Mouse (Mus musculus): Measurements from ENCODE around the gene Lrrc26. TPM values are rescaled to one million over a fixed set of nuclear protein-coding genes. Genes with fewer than 3 reads are reported as not detected.

The Lrrc26 gene
- polyA plus RNA-seq, 1 experiment from 2014 or later, result not detected

DNA sequence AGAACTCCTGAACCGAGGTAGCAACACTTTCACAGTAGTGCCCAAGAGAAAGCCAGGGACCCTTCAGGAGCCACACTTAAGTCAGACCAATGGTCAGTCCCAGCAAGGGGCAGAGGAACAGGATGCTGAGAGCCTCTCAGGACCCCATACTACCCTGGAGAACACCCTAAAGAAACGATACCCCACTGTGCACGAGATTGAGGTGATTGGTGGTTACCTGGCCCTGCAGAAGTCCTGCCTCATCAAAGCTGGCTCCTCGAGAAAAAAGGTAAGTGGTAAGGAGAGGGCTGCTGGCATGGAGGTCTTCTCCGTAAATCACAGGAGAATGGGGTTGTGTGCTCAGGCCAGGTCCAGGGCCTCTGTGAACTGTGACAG is 25.4 kb upstream of the Lrrc26 start:
- Histone ChIP-seq H3K9ac (replicated peaks; ENCODE audit: low read depth, low read length) (no peak overlapping the region), H3K9me3 (ENCODE audit: control insufficient read depth, low read length) (no peaks in the 10 kb centered on the region), H3K4me2 (ENCODE audit: low read length) (peak overlapping the region; percentile 99), H3K4me1 (replicated peaks; ENCODE audit: control insufficient read depth, insufficient read depth, low read length) (peaks cover 50% of the 10 kb centered on the region), H3K27me3 (replicated peaks; ENCODE audit: control insufficient read depth, insufficient read depth, low read length) (no peaks in the 10 kb centered on the region; the same call in 1 of the 2 replicates), H3K36me3 (ENCODE audit: control insufficient read depth, insufficient read depth) (no peaks in the 10 kb centered on the region), H3K4me3 (replicated peaks; ENCODE audit: low read length) (0 out of 2 replicates have a peak overlapping the region, but pooled peaks have one; percentile 1), H3K27ac (ENCODE audit: low read length) (no peak overlapping the region)
- 77% methylated on average over 5 of the region's 5 CpGs for WGBS
- no peak for ATAC-seq

DNA sequence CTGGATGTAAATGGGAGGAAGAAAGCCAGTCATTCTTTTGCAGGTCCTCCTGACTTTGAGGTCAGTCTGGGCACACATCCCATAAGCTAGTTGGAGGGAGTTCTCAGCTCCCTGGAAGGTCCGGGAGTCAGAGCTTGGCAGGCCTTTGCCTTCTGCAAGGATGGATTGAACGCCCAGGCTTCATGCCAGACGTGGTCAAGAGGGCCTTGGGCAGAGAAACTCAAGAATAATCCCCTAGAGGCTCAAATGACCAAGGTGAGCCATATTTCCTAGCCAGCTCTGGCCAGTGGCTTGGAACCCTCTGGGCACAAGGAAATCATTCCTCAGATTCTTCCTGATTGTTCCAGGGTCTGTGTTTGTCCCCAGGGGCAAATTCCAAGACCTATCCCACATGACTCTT is 24.9 kb upstream of the Lrrc26 start:
- no peaks in the 10 kb centered on the region; the same call in 1 of the 2 replicates for H3K27me3 ChIP-seq (replicated peaks; ENCODE audit: control insufficient read depth, insufficient read depth, low read length)
- 80% methylated on average over 3 of the region's 3 CpGs for WGBS
- ATAC-seq, result no peak
- peak overlapping the region; percentile 12 for H3K4me2 ChIP-seq (ENCODE audit: low read length)
- H3K9ac ChIP-seq (replicated peaks; ENCODE audit: low read depth, low read length), result 0 out of 2 replicates have a peak overlapping the region, but pooled peaks have one; percentile 0
- H3K9me3 ChIP-seq (ENCODE audit: control insufficient read depth, low read length), result no peaks in the 10 kb centered on the region
- peaks cover 50% of the 10 kb centered on the region for H3K4me1 ChIP-seq (replicated peaks; ENCODE audit: control insufficient read depth, insufficient read depth, low read length)
- H3K36me3 ChIP-seq (ENCODE audit: control insufficient read depth, insufficient read depth), result no peaks in the 10 kb centered on the region
- H3K4me3 ChIP-seq (replicated peaks; ENCODE audit: low read length), result no peak overlapping the region
- no peak overlapping the region for H3K27ac ChIP-seq (ENCODE audit: low read length)

DNA sequence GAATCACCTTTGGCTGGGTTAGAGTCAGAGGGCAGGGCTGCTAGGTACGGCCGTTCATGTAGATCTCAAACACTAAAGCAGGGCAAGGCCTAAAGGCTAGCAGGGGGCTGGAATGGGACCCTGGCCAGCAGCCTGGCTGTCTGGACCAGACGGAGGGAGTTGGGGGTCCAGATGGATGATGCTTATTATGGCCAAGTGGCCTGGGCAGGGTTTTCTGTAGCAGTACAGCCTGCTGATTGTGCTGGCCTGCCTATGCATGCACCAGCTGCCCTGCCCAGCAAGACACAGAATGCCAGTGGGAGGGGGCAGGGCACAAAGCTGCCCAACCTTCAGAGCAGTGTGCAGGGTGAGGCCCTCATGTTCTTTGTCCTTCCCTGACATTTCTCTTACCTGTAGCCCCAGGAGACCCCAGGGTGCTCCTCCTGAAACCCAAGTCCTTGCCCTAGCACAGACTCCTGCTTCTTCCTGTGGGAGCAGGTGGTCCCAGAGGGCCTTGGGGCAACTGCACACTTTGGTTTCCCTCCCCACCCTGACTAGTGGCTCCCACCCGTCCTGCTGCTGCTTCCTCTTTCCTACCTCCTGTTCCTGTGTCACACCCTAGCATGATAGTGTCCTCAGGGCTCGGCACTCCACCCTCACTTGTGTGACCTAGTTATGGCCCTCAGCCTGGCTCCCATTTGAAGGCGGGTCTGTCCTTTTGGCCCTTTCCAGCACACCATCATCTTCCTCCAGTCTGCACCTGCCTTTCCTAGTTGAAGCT is 23.6 kb upstream of the Lrrc26 start:
- Histone ChIP-seq H3K27me3 (replicated peaks; ENCODE audit: control insufficient read depth, insufficient read depth, low read length) (no peaks in the 10 kb centered on the region; the same call in 1 of the 2 replicates), H3K9ac (replicated peaks; ENCODE audit: low read depth, low read length) (peak overlapping the region; percentile 38), H3K4me1 (replicated peaks; ENCODE audit: control insufficient read depth, insufficient read depth, low read length) (peaks cover 56% of the 10 kb centered on the region), H3K9me3 (ENCODE audit: control insufficient read depth, low read length) (no peaks in the 10 kb centered on the region), H3K4me2 (ENCODE audit: low read length) (peak overlapping the region; percentile 24), H3K36me3 (ENCODE audit: control insufficient read depth, insufficient read depth) (no peaks in the 10 kb centered on the region), H3K27ac (ENCODE audit: low read length) (no peak overlapping the region), H3K4me3 (replicated peaks; ENCODE audit: low read length) (no peak overlapping the region)
- ATAC-seq, result no peak
- WGBS, result 65% methylated on average over 6 of the region's 6 CpGs

DNA sequence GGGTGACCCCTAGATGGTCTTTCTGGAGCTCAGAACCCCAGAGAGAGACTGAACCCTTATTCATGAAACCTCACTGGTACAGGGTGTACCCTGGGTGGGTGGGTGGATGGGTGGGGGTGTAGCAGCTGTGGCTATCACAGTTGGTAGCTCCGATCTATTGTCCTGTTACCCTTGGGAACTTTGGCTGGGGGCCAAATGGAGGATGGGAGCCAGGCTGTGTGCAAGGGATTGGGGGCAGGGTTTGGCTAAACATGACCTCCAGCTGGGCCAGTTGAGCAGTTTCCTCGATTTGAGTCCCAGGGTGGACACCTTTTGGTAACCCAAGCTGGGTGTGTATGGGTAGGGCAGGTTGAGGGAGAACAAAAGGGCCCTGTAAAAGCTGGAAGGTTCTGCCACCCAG is 23.0 kb upstream of the Lrrc26 start:
- no peak overlapping the region; the same call in 1 of the 2 replicates for H3K27ac ChIP-seq (ENCODE audit: low read length)
- peaks cover 63% of the 10 kb centered on the region for H3K4me1 ChIP-seq (replicated peaks; ENCODE audit: control insufficient read depth, insufficient read depth, low read length)
- H3K4me2 ChIP-seq (ENCODE audit: low read length), result peak overlapping the region; percentile 24
- H3K9me3 ChIP-seq (ENCODE audit: control insufficient read depth, low read length), result no peaks in the 10 kb centered on the region
- H3K9ac ChIP-seq (replicated peaks; ENCODE audit: low read depth, low read length), result 0 out of 2 replicates have a peak overlapping the region, but pooled peaks have one; percentile 38
- WGBS, result 30% methylated on average over 2 of the region's 2 CpGs
- H3K27me3 ChIP-seq (replicated peaks; ENCODE audit: control insufficient read depth, insufficient read depth, low read length), result no peaks in the 10 kb centered on the region; the same call in 1 of the 2 replicates
- H3K36me3 ChIP-seq (ENCODE audit: control insufficient read depth, insufficient read depth), result no peaks in the 10 kb centered on the region
- no peak for ATAC-seq
- H3K4me3 ChIP-seq (replicated peaks; ENCODE audit: low read length), result no peak overlapping the region

DNA sequence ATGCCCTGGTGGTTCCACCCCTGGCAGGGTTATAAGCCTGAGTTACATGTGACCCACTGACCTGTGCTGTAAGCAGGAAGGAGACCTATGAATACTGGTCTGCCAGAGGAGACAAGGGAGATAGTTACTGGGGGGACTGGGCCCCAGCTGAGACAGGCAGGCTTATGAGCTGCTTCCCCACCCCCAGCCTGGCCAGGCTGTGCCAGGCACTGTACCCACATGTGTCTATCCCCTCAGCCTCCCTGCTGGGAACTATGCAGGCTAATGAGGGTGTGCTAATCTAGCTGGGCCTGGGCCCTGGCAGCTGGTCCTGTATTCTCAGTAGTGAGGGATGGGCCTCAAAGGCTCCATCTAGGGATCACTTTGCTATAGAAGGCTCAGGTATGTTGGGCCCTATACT is 22.5 kb upstream of the Lrrc26 start:
- Histone ChIP-seq H3K4me1 (replicated peaks; ENCODE audit: control insufficient read depth, insufficient read depth, low read length) (peaks cover 59% of the 10 kb centered on the region), H3K27me3 (replicated peaks; ENCODE audit: control insufficient read depth, insufficient read depth, low read length) (no peaks in the 10 kb centered on the region; the same call in 1 of the 2 replicates), H3K9me3 (ENCODE audit: control insufficient read depth, low read length) (no peaks in the 10 kb centered on the region), H3K4me3 (replicated peaks; ENCODE audit: low read length) (no peak overlapping the region), H3K9ac (replicated peaks; ENCODE audit: low read depth, low read length) (no peak overlapping the region), H3K27ac (ENCODE audit: low read length) (no peak overlapping the region; the same call in 1 of the 2 replicates), H3K4me2 (ENCODE audit: low read length) (no peak overlapping the region), H3K36me3 (ENCODE audit: control insufficient read depth, insufficient read depth) (no peaks in the 10 kb centered on the region)
- ATAC-seq, result no peak

DNA sequence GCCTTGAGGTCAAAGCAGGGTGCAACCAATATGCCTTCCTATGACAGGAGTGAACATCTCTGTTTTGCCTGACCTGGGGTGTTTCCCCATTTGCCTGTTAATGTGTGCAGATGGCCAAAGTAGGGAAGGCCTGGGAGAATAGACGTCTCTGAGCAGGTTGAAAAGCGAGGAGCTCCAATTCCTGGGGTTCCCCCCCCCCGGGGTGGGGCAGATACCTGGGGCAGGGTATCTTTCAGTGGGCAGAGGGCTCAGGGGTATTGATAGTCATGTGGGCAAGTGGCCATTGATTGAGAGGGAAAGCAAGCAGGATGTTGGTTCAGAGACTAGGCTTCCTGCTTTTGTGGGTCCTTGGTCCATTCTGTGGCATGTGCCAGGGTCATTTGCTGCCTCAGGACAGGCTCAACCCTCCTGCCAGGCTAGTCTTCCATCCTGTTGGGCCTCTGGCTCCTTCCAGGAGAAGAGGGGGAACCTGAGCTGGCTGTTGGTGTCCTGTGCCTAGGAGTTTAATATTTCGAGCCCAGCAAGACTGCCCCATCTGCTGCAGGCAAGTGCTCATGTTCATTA is 21.9 kb upstream of the Lrrc26 start:
- ATAC-seq, result no peak
- WGBS, result 73% methylated on average over 4 of the region's 4 CpGs
- Histone ChIP-seq H3K4me3 (replicated peaks; ENCODE audit: low read length) (no peak overlapping the region), H3K4me2 (ENCODE audit: low read length) (no peak overlapping the region), H3K4me1 (replicated peaks; ENCODE audit: control insufficient read depth, insufficient read depth, low read length) (peaks cover 60% of the 10 kb centered on the region), H3K9ac (replicated peaks; ENCODE audit: low read depth, low read length) (no peak overlapping the region), H3K27ac (ENCODE audit: low read length) (no peak overlapping the region), H3K9me3 (ENCODE audit: control insufficient read depth, low read length) (no peaks in the 10 kb centered on the region), H3K36me3 (ENCODE audit: control insufficient read depth, insufficient read depth) (no peaks in the 10 kb centered on the region), H3K27me3 (replicated peaks; ENCODE audit: control insufficient read depth, insufficient read depth, low read length) (no peaks in the 10 kb centered on the region; the same call in 1 of the 2 replicates)

DNA sequence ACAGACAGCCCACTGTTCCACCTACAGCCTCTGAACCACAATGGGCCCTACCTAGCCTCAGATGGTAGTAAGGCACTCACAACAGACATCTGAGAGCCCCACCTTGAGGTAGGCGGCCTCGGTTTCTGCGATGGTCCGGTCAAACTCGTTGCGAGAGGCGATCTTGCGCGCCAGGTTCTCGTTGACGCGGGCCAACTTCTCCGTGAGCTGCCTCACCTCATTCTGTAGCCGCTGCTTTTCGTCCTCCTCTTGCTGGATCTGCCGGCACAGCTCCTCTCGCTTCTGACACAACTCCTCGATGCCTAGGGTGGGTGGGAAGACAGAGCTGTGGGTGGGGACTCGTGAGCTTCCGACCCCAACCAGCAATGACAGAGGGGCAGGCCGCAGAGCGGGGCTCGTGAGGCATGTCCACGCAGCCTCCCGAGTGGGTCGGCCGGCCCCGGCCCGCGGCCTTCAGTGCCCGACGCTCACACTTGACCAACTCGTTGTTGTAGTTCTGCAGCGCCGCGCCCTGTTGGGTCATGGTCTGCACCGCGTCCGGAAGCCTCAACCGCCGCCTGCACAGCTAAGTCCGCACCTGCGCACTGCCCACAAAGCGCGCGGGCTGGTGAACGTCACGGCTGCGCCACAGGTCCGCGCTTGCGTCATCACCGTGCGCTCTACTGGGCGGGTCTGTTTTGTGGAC is 17.7 kb upstream of the Lrrc26 start, which contains the start of the genes Ssna1 and Anapc2:
Gene Ssna1 (minus strand): TSS at position 612 of the 685 bp plus-strand sequence.
Gene Anapc2 (plus strand): TSS at position 652 of the 685 bp plus-strand sequence.
- Histone ChIP-seq H3K9ac (replicated peaks; ENCODE audit: low read depth, low read length) (peak within 1 kb of the TSS; percentile 83), H3K9me3 (ENCODE audit: control insufficient read depth, low read length) (no peaks in the 10 kb centered on the region), H3K36me3 (ENCODE audit: control insufficient read depth, insufficient read depth) (peaks cover 17% of the 10 kb centered on the region), H3K27me3 (replicated peaks; ENCODE audit: control insufficient read depth, insufficient read depth, low read length) (no peaks in the 10 kb centered on the region), H3K4me1 (replicated peaks; ENCODE audit: control insufficient read depth, insufficient read depth, low read length) (peaks cover 36% of the 10 kb centered on the region), H3K4me3 (replicated peaks; ENCODE audit: low read length) (peak within 1 kb of the TSS; percentile 90), H3K4me2 (ENCODE audit: low read length) (peak within 1 kb of the TSS; percentile 97), H3K27ac (ENCODE audit: low read length) (peak within 1 kb of the TSS; percentile 43)
- 3% methylated on average over 54 of the region's 55 CpGs for WGBS
- ATAC-seq, result peak; percentile 95

DNA sequence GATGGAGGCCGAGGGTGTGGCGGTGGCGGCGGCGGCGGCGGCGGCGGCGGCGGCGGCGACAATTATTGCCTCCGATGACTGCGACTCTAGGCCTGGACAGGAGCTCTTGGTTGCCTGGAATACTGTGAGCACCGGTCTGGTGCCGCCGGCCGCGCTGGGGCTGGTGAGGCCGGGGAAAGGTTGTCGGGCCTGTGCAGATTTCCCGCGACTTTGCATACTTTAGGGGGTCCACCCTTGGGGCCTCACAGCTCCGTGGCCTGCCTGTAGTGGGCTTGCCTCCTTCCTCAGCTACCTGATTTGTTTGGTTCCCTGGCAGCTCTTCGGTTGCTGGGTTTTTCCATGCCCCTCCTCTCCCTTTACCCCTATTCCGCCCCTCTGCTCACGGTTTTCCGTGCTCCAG is 17.2 kb upstream of the Lrrc26 start:
- H3K36me3 ChIP-seq (ENCODE audit: control insufficient read depth, insufficient read depth), result peaks cover 21% of the 10 kb centered on the region
- no peaks in the 10 kb centered on the region for H3K9me3 ChIP-seq (ENCODE audit: control insufficient read depth, low read length)
- ATAC-seq, result peak; percentile 66
- H3K27ac ChIP-seq (ENCODE audit: low read length), result peak overlapping the region; percentile 42
- H3K4me1 ChIP-seq (replicated peaks; ENCODE audit: control insufficient read depth, insufficient read depth, low read length), result peaks cover 31% of the 10 kb centered on the region
- peak overlapping the region; percentile 83 for H3K9ac ChIP-seq (replicated peaks; ENCODE audit: low read depth, low read length)
- H3K4me3 ChIP-seq (replicated peaks; ENCODE audit: low read length), result peak overlapping the region; percentile 90
- WGBS, result under 1% methylated on average over 27 of the region's 29 CpGs
- peak overlapping the region; percentile 94 for H3K4me2 ChIP-seq (ENCODE audit: low read length)
- no peaks in the 10 kb centered on the region for H3K27me3 ChIP-seq (replicated peaks; ENCODE audit: control insufficient read depth, insufficient read depth, low read length)

DNA sequence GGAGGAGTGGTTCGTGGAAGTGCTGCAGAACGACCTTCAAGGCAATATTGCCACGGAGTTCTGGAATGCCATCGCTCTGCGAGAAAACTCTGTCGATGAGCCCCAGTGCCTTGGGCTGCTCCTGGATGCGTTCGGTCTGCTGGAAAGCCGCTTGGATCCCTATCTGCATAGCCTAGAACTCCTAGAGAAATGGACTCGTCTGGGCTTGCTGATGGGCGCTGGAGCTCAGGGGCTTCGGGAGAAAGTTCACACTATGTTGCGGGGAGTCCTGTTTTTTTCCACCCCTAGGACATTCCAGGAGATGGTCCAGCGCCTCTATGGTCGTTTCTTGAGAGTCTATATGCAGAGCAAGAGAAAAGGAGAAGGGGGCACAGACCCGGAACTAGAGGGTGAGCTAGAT is 16.7 kb upstream of the Lrrc26 start:
- Histone ChIP-seq H3K4me3 (replicated peaks; ENCODE audit: low read length) (peak overlapping the region; percentile 90), H3K27me3 (replicated peaks; ENCODE audit: control insufficient read depth, insufficient read depth, low read length) (no peaks in the 10 kb centered on the region), H3K9ac (replicated peaks; ENCODE audit: low read depth, low read length) (peak overlapping the region; percentile 83), H3K9me3 (ENCODE audit: control insufficient read depth, low read length) (no peaks in the 10 kb centered on the region), H3K36me3 (ENCODE audit: control insufficient read depth, insufficient read depth) (peaks cover 26% of the 10 kb centered on the region), H3K27ac (ENCODE audit: low read length) (no peak overlapping the region), H3K4me1 (replicated peaks; ENCODE audit: control insufficient read depth, insufficient read depth, low read length) (peaks cover 30% of the 10 kb centered on the region), H3K4me2 (ENCODE audit: low read length) (peak overlapping the region; percentile 94)
- 37% methylated on average over 16 of the region's 16 CpGs for WGBS
- ATAC-seq, result no peak
